Mouse (Mus musculus): ENCODE results near the gene Gm10722.
"Not testable (repeated sequence)": the region's sequence is repeated elsewhere in the genome, so short reads cannot be mapped to it uniquely, and the experiment has no call there.

DNA sequence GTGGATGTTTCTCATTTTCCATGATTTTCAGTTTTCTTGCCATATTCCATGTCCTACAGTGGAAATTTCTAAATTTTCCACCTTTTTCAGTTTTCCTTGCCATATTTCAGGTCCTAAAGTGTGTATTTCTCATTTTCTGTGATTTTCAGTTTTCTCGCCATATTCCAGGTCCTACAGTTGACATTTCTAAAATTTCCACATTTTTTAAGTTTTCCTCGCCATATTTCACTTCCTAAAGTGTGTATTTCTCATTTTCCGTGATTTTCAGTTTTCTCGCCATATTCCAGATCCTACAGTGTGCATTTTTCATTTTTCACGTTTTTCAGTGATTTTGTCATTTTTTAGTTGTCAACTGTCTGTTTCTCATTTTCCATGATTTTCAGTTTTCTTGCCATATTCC lies 8.6 kb downstream of the Gm10722 start:
- not testable (repeated sequence) for TF ChIP-seq CTCF (IDR thresholded peaks at IDR 0.05; ENCODE audit: low read depth); EP300 (optimal IDR thresholded peaks at IDR 0.05)

All from stomach, postnatal 0 days (tissue).